Mouse (Mus musculus): ENCODE measurements at regions not wholly inside any gene's neighbourhood (a gene's known extent, or its start where the extent isn't known, plus 50 kb on each side); places are given as distances from the start of the nearest gene placed in this dataset.

DNA sequence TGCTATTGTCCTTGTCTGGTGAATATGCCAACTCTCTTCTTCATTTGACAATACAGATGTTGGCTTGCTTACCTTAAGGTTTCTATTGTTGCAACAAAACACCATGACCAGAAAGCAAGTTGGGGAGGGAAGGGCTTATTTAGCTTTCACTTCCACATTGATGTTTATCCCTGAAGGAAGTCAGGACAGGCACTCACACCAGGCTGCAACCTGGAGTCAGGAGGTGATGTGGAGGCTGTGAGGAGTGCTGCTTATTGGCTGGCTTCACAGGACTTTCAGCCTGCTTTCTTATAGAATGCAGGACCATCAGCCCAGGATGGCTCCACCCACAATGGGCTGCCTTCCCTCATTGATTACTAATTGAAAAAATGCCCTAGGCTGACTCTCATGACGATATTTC, 177.9 kb upstream of the Kif2a start:
- no peak for TF ChIP-seq ZNF384 (IDR thresholded peaks at IDR 0.05; ENCODE audit: low read depth, low read length)
- TF ChIP-seq HCFC1 (IDR thresholded peaks at IDR 0.05; ENCODE audit: borderline replicate concordance, insufficient read depth, low read length), result no peak
